Mouse (Mus musculus) layer of hippocampus, adult 9-10 months (tissue): ENCODE data around the gene Aox4.

ENCODE experiments used
- DNase-seq: peaks from one replicate; pipeline ENCODE4 v3.0.0; 2022; ENCODE audit warnings: low spot score

Gene Aox4

GRCm38 (mm10) chr1:58248518-58248917 is 38.3 kb downstream of the Aox4 start:
- DNase-seq: no peak

DNA sequence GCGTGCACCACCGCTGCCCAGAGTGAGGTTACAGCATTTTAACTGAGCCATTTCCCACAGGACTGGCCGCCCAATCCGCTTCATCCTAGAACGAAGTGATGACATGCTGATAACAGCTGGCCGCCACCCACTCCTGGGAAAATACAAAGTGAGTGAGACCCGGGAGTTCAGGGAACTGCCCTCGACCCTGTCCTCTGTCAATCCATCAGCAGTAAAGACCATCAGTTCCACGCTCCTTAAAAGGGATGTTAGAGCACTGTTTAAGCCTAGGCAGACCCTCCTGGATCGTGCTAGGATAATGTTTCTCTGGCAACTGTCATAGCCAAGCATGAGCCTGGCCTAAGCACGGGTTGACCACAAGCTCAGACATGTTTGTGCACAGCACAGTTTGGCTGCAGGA is 43.3 kb downstream of the Aox4 start:
- no peak for DNase-seq

DNA sequence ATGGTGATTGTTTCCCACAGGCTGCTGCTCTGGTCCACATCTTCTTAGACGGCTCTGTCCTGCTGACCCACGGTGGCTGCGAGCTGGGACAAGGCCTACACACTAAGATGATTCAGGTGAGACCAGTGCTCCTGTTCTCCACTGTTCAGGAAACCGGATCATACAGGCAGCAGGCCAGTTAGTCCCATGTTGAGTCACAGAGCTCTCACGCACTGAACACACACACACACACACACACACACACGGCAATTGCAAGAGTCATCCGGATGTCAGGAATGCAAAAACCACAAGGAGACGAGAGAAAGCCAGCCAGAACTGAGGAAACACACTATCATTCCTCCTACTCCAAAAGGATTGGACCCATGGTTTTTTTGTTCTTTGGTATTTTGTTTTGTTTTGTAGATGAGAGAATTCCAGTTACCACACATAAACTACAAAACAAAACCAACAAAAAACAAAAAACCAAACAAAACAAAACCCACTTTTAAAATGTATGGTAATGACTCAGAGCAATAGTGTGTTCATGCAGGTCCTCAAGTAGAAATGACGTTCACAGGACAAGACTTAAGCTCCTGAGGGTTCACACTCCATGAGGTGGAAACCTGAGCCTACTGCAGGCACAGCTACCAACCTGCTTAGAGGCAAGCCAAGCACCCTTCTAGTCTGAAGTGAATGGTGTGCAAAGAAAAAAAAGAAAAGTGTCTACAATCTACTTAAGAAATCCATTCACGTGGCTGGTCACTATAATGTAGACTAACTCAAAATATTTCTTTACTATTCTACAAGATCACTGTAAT is 47.2 kb downstream of the Aox4 start:
- DNase-seq: no peak

- DNase-seq: no peak
Observed at GRCm38 (mm10) chr1:58260311-58260710, 50.1 kb downstream of the Aox4 start.

GRCm38 (mm10) chr1:58268231-58268630 is 58.0 kb downstream of the Aox4 start:
- no peak for DNase-seq

- DNase-seq: peak; percentile 39
Observed at GRCm38 (mm10) chr1:58270807-58271569, 60.8 kb downstream of the Aox4 start.

GRCm38 (mm10) chr1:58275879-58276278 is 65.7 kb downstream of the Aox4 start:
- no peak for DNase-seq

GRCm38 (mm10) chr1:58278026-58278425 is 67.8 kb downstream of the Aox4 start, which contains the start of gene Aox2:
Aox2 (plus strand) TSS chr1:58278326.
- no peak for DNase-seq

- DNase-seq: no peak
Observed at GRCm38 (mm10) chr1:58278513-58278912, 68.3 kb downstream of the Aox4 start.

DNA sequence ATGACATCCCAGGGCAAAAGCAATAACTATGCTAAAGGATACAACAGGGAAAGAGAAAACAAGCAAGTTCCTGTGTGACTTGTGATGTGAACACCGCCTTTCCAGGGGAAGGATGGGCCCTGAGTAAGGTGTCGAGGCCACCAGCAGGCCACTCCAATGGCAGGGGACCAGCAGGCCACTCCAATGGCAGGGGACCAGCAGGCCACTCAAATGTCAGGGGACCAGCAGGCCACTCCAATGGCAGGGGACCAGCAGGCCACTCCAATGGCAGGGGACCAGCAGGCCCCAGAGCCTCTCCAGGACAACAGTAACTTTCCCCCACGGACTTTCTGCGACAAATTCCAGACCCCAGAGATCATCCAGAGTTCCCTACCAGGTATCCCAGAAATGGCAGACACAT is 70.2 kb downstream of the Aox4 start:
- DNase-seq: no peak

GRCm38 (mm10) chr1:58280939-58281624 is 70.9 kb downstream of the Aox4 start:
- DNase-seq: no peak

DNA sequence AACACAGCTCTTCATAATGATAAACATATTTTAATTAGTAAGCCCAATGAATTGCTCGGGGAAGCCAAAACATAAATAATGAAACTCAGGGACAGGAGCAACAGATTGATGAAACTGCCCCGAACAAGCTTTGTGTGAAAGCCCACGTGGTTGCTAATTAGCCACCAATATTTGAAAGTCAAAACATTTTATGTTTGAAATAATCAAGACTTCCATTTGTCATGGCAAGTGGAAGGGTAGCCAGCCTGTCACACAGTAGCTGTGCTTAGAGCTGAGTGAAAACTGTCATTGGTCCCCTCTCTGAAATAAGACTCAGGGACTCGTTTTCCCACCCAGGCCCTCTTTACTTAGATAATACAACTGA is 71.4 kb downstream of the Aox4 start:
- no peak for DNase-seq

DNA sequence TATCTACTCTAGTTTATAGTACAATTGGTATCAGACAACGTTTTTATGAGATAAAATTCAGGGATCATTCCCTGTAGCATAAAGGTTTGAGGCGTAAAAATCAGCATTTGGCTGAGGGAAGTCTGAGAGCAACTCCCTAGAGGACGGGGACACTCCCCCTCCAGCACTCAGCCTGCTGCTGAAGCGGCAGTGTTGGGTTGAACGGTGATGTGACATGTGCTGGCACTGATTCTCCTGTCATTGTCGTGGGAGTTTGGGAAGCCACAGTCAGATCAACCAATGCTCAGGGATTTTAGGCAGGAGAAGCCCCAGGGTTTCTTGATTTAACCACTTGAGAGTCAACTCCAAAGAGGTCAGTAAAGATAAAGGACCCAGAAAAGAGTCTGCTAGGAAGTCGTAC is 74.3 kb downstream of the Aox4 start:
- DNase-seq: no peak

DNA sequence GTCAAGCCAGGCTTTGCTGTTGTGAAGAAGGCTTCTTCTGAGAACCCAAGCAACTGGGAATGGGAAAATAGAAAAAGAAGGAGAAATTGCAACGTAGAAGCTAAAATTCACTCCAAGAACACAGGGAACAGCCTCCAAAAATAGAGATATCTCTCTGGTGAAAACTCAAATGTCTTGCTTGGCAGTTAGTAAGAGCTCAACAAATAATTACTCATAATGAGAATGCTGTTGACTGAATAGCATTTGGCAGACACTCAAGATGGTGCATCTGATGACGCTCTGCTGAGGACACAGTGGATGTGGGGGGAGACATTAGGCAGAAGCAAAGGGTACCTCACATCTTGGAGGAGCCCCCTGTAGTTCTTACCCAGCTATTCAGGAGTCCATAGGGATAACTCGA is 77.9 kb downstream of the Aox4 start:
- DNase-seq: no peak

DNA sequence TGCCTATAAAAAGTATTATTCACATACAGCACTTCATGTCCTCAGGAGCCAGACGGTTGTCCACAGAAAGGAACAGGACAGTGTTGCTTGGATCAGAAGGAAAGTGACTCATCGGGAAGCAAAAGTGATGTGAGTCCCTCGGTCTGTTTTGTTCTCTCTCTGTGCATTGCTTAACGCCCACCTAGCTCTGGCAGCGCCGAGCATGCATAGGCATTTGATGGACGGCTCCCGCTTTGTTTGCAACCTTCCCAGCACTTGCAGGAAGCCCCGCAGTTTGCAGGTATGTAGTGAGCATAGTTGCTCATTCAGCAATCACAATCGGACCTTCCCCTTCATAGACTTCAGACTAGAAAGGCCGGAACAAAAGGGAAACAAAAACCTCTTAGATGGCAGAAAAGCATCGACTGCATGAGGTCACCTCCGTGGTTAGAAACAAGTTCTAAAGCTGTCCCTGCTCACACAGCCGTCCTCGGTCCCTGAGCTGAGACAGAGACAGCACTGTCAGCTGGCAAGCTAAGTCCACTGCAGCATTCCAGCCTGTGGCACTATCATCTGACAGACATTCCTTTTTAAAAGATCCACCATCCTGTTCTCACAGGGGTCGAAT is 79.8 kb downstream of the Aox4 start:
- no peak for DNase-seq

DNA sequence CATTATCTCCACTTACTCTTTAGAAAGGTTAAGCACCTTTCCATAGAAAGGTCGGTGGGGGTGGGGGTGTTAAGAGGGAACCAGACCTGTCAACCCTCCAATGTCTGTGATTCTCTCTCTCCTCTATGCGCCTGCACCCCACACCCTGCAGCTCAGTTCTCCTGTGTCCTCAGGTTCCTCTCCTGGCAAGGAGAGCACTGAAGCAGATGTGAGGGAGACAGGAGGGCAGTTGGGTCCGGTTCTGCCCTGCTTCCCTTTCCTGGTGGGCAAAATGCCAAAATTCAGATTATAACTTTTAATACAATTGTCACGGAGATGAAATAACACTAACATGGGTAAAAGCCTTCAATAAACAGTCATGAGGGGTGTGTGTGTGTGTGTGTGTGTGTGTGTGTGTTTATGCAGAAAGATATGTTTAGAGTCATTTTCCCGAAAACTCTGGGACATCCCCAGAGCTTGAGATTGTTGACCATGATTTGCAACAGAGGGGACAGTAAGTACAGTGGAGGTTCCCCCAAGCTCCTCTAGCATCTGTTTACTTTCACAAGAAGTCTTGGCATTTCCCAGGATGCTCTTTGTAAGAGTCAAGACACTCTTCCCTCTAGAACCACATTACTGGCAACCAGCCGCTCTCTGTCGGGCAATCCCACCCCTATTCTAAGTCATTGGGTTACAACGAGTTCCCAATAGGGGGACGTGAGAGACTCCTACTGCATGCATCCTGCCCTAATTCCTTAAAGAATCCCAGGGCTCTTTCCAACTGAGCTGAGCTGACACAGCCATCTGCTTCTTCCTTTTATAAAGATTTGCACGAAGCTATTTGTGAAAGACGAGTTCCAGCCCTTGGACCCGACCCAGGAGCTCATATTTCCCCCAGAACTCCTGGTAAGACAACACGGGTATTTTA is 81.5 kb downstream of the Aox4 start:
- DNase-seq: no peak

GRCm38 (mm10) chr1:58294730-58295129 is 84.5 kb downstream of the Aox4 start:
- DNase-seq: no peak

DNA sequence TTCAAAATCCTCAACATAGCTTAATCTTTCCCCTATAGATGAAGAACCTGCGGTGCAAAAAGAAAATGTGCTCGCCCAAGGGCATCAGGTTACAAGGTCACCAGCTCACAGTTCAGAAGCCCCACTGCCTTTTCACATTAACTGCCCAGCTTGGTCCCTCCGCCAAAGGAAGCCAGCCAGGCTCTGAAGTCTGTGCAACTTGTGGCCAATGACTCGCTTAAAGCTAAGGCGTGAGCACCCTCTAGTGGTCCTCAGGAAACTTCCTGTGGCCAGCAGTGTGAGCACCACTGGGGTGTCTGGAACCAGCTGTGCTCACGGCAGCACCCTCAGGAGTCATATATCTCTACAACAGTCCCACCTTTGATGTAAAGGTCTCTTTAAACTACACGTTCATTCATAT is 86.1 kb downstream of the Aox4 start:
- no peak for DNase-seq

GRCm38 (mm10) chr1:58296821-58297220 is 86.6 kb downstream of the Aox4 start:
- no peak for DNase-seq

DNA sequence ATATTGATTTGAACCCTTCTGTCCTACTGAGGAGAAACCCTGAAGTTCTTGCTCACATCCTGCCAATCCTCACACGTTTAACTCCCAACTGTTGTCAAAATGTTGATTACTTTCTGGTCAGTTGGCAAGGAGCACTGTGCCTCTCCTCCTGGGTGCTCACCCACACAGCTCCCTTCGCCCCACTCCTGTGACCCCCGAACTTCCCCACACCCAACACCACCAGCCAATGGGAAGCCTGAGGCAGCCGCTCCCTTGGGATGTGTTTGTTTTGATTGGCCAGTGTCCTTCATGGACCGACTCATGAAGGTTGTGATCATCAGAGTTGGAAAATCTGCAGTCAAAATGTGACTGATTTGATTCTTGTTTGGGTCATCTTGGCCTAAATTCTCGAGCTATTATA is 88.2 kb downstream of the Aox4 start:
- DNase-seq: no peak

- no peak for DNase-seq
Observed at GRCm38 (mm10) chr1:58301073-58301472, 90.9 kb downstream of the Aox4 start.
